Mouse (Mus musculus) midbrain, embryonic 11.5 days (tissue): Measurements from ENCODE around the gene Chst5. TPM values are rescaled to one million over a fixed set of nuclear protein-coding genes. Genes with fewer than 3 reads are reported as not detected.
A peak's percentile ranks its signal among the peaks of the same experiment; 100 is the strongest.

Experiments
- ATAC-seq: fragments of 200-750 bp; cut with Nextera tagmentation; 2 replicates; pipeline ENCODE4 v1.8.0; 2017; ENCODE audit warnings: moderate TSS enrichment, moderate library complexity; ENCODE audit not compliant: low FRiP score
- DNase-seq: peaks from one replicate; pipeline ENCODE4 v3.0.0; 2015; ENCODE audit warnings: low spot score; ENCODE audit errors: missing footprints
- H3K27ac ChIP-seq: fragments of 300-500 bp; sonication (generic); 2 replicates; pipeline ENCODE4 v1.5.1; 2014; ENCODE audit warnings: low read depth, low read length
- H3K27me3 ChIP-seq: fragments of 300-500 bp; sonication (generic); 2 replicates; pipeline ENCODE4 v1.6.1; 2014; ENCODE audit warnings: mild to moderate bottlenecking, low read length, moderate library complexity, mixed read lengths; ENCODE audit not compliant: control insufficient read depth, insufficient read depth
- H3K36me3 ChIP-seq: fragments of 300-500 bp; sonication (generic); 2 replicates; pipeline ENCODE4 v1.6.1; 2014; ENCODE audit warnings: mild to moderate bottlenecking, low read length, moderate library complexity, mixed read lengths; ENCODE audit not compliant: control insufficient read depth, insufficient read depth
- H3K4me1 ChIP-seq: fragments of 300-500 bp; sonication (generic); 2 replicates; pipeline ENCODE4 v1.6.1; 2014; ENCODE audit warnings: low read length; ENCODE audit not compliant: control insufficient read depth, insufficient read depth
- H3K4me2 ChIP-seq: fragments of 300-500 bp; sonication (generic); 2 replicates; pipeline ENCODE4 v1.6.1; 2014; ENCODE audit warnings: mild to moderate bottlenecking, moderate library complexity
- H3K4me3 ChIP-seq: fragments of 300-500 bp; sonication (generic); 2 replicates; pipeline ENCODE4 v1.5.1; 2014; ENCODE audit warnings: low read depth, low read length
- H3K9ac ChIP-seq: fragments of 300-500 bp; sonication (generic); 2 replicates; pipeline ENCODE4 v1.6.1; 2014; ENCODE audit warnings: low read length
- H3K9me3 ChIP-seq: fragments of 300-500 bp; sonication (generic); 2 replicates; pipeline ENCODE4 v1.6.1; 2016; ENCODE audit warnings: low read length; ENCODE audit not compliant: control insufficient read depth
- WGBS: fragments of 180-500 bp; shearing (Covaris S2); extraction: QIAGEN DNeasy Blood & Tissue Kit; methylation state at CpG from one replicate; pipeline ENCODE4 v1.1.7; 2014; 5-methylcytosine and 5-hydroxymethylcytosine counted together
- polyA plus RNA-seq: library from polyadenylated mRNA; unstranded; fragments of >200 nt; fragmentation: Nextera tagmentation; extraction: Ambion mirVana; gene quantifications from 2 replicates; pipeline ENCODE4 v1.2.1, GENCODE M21; 2014

Chst5 gene
- polyA plus RNA-seq, result 2.4 TPM in 2 replicates

DNA sequence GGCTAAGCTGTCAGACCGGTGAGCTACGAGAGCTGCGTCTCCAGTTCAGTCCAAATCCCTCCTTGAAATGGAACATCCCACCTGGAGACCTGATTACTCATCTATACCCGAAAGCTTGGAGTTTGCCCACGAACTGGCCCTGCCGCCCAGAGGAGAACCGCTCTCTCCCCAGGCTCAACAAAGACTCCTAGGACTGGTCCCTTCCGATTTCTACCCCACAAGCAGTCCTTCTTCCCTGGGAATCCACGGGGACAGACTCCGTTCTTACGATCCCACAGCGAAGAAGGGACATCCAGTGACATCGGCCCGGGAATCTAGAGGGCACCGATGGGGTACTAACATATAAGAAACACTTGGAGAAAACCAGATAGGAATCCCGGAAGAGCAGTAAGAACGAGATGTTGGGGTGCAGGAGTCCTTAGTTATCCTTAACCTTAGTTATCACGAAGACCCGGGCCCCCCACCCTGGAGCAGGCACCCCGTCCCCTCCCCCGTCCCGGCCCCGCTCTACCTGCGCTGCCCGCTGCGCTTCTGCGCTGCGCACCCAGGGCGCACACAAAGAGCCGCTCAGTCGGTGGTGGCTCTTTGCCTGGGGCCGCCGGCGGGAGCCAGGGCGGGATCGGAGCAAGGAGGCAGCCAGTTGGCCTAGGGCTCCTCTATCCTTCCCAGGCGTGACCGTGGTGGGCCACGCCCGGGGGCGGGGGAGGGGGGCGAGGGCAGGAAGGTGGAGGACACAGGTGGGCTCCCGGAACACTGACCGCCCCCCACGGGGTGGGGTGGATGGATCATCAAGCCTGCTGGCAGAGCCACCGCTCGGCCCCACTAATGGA lies at the start of gene Chst5:
TSS of gene Chst5 (minus strand) at position 827 of the 830 bp plus-strand sequence.
- H3K4me1 ChIP-seq, result 0 out of 2 replicates have a peak, but pooled peaks cover 4% of the 10 kb centered on the region
- ATAC-seq (peak; percentile 79), DNase-seq (peak; percentile 92)
- peaks cover 14% of the 10 kb centered on the region for H3K27me3 ChIP-seq
- peak within 1 kb of the TSS; percentile 69 for H3K9ac ChIP-seq
- H3K36me3 ChIP-seq, result no peaks in the 10 kb centered on the region
- H3K4me2 ChIP-seq, result peak within 1 kb of the TSS; percentile 79
- H3K4me3 ChIP-seq, result peak within 1 kb of the TSS; percentile 43
- no peaks in the 10 kb centered on the region for H3K9me3 ChIP-seq
- H3K27ac ChIP-seq, result no peak within 1 kb of the TSS
- 3% methylated on average over 45 of the region's 47 CpGs for WGBS

DNA sequence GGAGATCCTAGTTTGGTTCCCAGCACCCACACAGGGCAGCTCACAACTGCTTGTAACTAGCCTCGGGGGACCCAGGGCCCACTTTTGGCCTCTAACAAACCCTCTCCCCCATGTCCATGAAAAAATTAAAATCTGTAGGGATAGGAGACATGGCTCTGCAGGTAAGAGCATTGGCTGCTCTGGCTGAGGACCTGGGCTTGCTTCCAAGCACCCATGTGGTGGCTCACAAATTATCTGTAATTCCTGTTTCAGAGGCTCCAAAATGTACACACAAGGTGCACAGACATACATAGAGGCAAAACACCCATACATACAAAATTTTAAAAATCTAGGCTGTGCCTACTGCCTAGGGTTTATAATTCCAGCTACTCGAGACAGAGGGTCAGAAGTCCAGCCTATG lies 47.0 kb upstream of the Chst5 start:
- Histone ChIP-seq H3K9ac (no peak overlapping the region), H3K4me1 (no peaks in the 10 kb centered on the region), H3K27me3 (no peaks in the 10 kb centered on the region), H3K9me3 (no peaks in the 10 kb centered on the region), H3K27ac (no peak overlapping the region), H3K36me3 (peaks cover 9% of the 10 kb centered on the region; the same call in 1 of the 2 replicates), H3K4me3 (no peak overlapping the region), H3K4me2 (no peak overlapping the region)
- 89% methylated on average over 2 of the region's 2 CpGs for WGBS
- ATAC-seq (no peak), DNase-seq (no peak)

- Histone ChIP-seq H3K4me2 (no peak overlapping the region), H3K27ac (no peak overlapping the region), H3K9ac (no peak overlapping the region), H3K4me1 (no peaks in the 10 kb centered on the region), H3K9me3 (no peaks in the 10 kb centered on the region), H3K36me3 (peaks cover 9% of the 10 kb centered on the region; the same call in 1 of the 2 replicates), H3K4me3 (no peak overlapping the region), H3K27me3 (no peaks in the 10 kb centered on the region)
- no peak for DNase-seq
- 90% methylated on average over 5 of the region's 5 CpGs for WGBS
- no peak for ATAC-seq
These were observed 45.6 kb upstream of the Chst5 start for GRCm38 (mm10) chr8:111955879-111956278.

- 92% methylated on average over 4 of the region's 4 CpGs for WGBS
- no peaks in the 10 kb centered on the region for H3K27me3 ChIP-seq
- peaks cover 9% of the 10 kb centered on the region; the same call in 1 of the 2 replicates for H3K36me3 ChIP-seq
- H3K4me3 ChIP-seq, result no peak overlapping the region
- H3K27ac ChIP-seq, result no peak overlapping the region
- no peak for DNase-seq
- H3K4me1 ChIP-seq, result no peaks in the 10 kb centered on the region
- H3K9ac ChIP-seq, result no peak overlapping the region
- no peak for ATAC-seq
- H3K4me2 ChIP-seq, result no peak overlapping the region
- no peaks in the 10 kb centered on the region for H3K9me3 ChIP-seq
These were observed 44.8 kb upstream of the Chst5 start for GRCm38 (mm10) chr8:111954844-111955594.

- no peaks in the 10 kb centered on the region for H3K9me3 ChIP-seq
- H3K36me3 ChIP-seq, result peaks cover 7% of the 10 kb centered on the region; the same call in 1 of the 2 replicates
- DNase-seq (no peak), ATAC-seq (no peak)
- no peaks in the 10 kb centered on the region for H3K4me1 ChIP-seq
- WGBS, result 95% methylated on average over 5 of the region's 5 CpGs
- no peak overlapping the region for H3K9ac ChIP-seq
- H3K4me2 ChIP-seq, result no peak overlapping the region
- H3K27me3 ChIP-seq, result no peaks in the 10 kb centered on the region
- H3K4me3 ChIP-seq, result no peak overlapping the region
- no peak overlapping the region for H3K27ac ChIP-seq
These were observed 41.7 kb upstream of the Chst5 start for GRCm38 (mm10) chr8:111951936-111952335.

DNA sequence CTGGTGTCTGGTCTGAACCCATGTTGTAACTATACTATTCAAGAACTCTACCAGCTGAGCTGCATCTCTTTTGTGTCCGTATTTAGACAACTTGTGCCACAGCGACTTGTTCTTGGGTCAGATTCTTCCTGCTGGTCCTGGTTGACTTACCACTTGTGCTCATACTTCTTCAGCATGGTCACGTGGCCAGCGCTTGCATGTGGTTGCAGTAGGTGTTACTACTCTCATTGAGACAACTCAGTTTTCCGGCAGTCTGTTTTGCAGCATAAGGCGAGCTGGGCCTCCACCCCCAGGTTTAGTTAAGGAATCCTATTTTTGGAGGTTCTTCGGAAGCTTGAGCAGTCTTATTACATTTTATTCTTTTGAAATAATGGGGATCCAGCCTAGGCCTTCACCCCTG lies 41.1 kb upstream of the Chst5 start:
- 94% methylated on average over 7 of the region's 7 CpGs for WGBS
- no peak overlapping the region for H3K9ac ChIP-seq
- H3K27ac ChIP-seq, result no peak overlapping the region
- peaks cover 5% of the 10 kb centered on the region; the same call in 1 of the 2 replicates for H3K36me3 ChIP-seq
- no peak for ATAC-seq
- no peaks in the 10 kb centered on the region for H3K4me1 ChIP-seq
- H3K27me3 ChIP-seq, result no peaks in the 10 kb centered on the region
- H3K9me3 ChIP-seq, result no peaks in the 10 kb centered on the region
- no peak overlapping the region for H3K4me2 ChIP-seq
- DNase-seq, result no peak
- H3K4me3 ChIP-seq, result no peak overlapping the region

- H3K27me3 ChIP-seq, result no peaks in the 10 kb centered on the region
- no peak overlapping the region for H3K4me2 ChIP-seq
- H3K9me3 ChIP-seq, result no peaks in the 10 kb centered on the region
- no peak overlapping the region for H3K9ac ChIP-seq
- WGBS, result 92% methylated on average over 3 of the region's 3 CpGs
- DNase-seq, result no peak
- no peaks in the 10 kb centered on the region for H3K4me1 ChIP-seq
- ATAC-seq, result no peak
- H3K36me3 ChIP-seq, result peaks cover 5% of the 10 kb centered on the region; the same call in 1 of the 2 replicates
- no peak overlapping the region for H3K27ac ChIP-seq
- H3K4me3 ChIP-seq, result no peak overlapping the region
These were observed 40.6 kb upstream of the Chst5 start for GRCm38 (mm10) chr8:111950846-111951245.

DNA sequence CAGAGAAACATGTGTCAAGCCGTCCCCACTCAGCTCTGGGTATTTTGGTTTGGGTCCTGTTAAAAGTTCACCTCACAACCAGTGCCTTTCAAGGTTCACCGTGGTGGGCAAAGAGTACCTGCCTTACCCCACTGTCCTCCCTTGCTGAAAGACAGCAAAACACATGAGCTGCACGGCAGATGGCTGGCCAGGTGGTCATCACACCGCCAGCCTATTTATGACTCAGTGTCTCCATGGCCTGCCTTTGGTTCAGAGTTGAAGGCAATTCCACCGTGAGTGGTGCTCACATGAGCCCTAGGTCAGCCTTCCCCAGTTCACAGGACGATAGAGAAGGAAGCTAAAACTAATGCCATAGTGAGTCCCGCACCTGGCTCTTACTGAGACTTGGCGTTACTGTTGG lies 37.7 kb upstream of the Chst5 start:
- no peaks in the 10 kb centered on the region for H3K9me3 ChIP-seq
- no peak overlapping the region for H3K27ac ChIP-seq
- WGBS, result 93% methylated on average over 8 of the region's 8 CpGs
- no peaks in the 10 kb centered on the region for H3K27me3 ChIP-seq
- H3K9ac ChIP-seq, result no peak overlapping the region
- no peak overlapping the region for H3K4me2 ChIP-seq
- no peaks in the 10 kb centered on the region for H3K4me1 ChIP-seq
- no peak overlapping the region for H3K4me3 ChIP-seq
- DNase-seq (no peak), ATAC-seq (no peak)
- H3K36me3 ChIP-seq, result peaks cover 10% of the 10 kb centered on the region

- Histone ChIP-seq H3K4me2 (no peak overlapping the region), H3K9me3 (no peaks in the 10 kb centered on the region), H3K9ac (no peak overlapping the region), H3K4me3 (no peak overlapping the region), H3K27me3 (no peaks in the 10 kb centered on the region), H3K27ac (no peak overlapping the region), H3K36me3 (peaks cover 10% of the 10 kb centered on the region), H3K4me1 (no peaks in the 10 kb centered on the region; the same call in 1 of the 2 replicates)
- DNase-seq, result no peak
- ATAC-seq, result no peak
- whole genome bisulfite sequencing, result 92% methylated on average over 2 of the region's 2 CpGs
These were observed 36.9 kb upstream of the Chst5 start for GRCm38 (mm10) chr8:111947144-111947543.
